Mouse (Mus musculus) cortical plate, adult 2 months (tissue): ENCODE results near the gene Fzd9.

Experiments used
- CTCF ChIP-seq: fragments of 200-500 bp; IDR thresholded peaks from 2 replicates; pipeline ENCODE4 v1.5.1; 2011; ENCODE audit warnings: mild to moderate bottlenecking, control low read depth, low read length; ENCODE audit not compliant: insufficient read depth; ENCODE audit errors: extremely low read depth
- POLR2A ChIP-seq: fragments of 200-500 bp; IDR thresholded peaks from 2 replicates; pipeline ENCODE4 v1.6.1; 2011; ENCODE audit warnings: mild to moderate bottlenecking, low read length, control low read depth; ENCODE audit not compliant: insufficient read depth; ENCODE audit errors: extremely low read depth

GRCm38 (mm10) chr5:135251079-135251454, at the start of gene Fzd9:
- TF ChIP-seq CTCF (no peak), POLR2A (peak; percentile 35; the same call in 1 of the 2 replicates)
